Mouse (Mus musculus) retina, embryonic 14.5 days (tissue): ENCODE data around the gene Atp8b4.

ENCODE experiments used
- DNase-seq: peaks from one replicate; pipeline ENCODE4 v3.0.0-alpha.2; 2015; ENCODE audit warnings: low spot score

Atp8b4 gene

GRCm38 (mm10) chr2:126361131-126361810, 139.2 kb downstream of the Atp8b4 start:
- DNase-seq = no peak

- DNase-seq = peak; percentile 21
Measured at GRCm38 (mm10) chr2:126360688-126361087, 139.8 kb downstream of the Atp8b4 start.

GRCm38 (mm10) chr2:126359965-126360364, 140.5 kb downstream of the Atp8b4 start:
- DNase-seq = no peak

- no peak for DNase-seq
Measured at GRCm38 (mm10) chr2:126359278-126359677, 141.2 kb downstream of the Atp8b4 start.

- no peak for DNase-seq
Measured at GRCm38 (mm10) chr2:126358741-126359140, 141.7 kb downstream of the Atp8b4 start.

- DNase-seq = no peak
Measured at GRCm38 (mm10) chr2:126355259-126355658, 145.2 kb downstream of the Atp8b4 start.

- DNase-seq = no peak
Measured at GRCm38 (mm10) chr2:126351811-126352210, 148.7 kb downstream of the Atp8b4 start.

GRCm38 (mm10) chr2:126343026-126343593, 157.4 kb downstream of the Atp8b4 start:
- no peak for DNase-seq

- no peak for DNase-seq
Measured at GRCm38 (mm10) chr2:126341521-126341920, 159.0 kb downstream of the Atp8b4 start.

GRCm38 (mm10) chr2:126340201-126340600, 160.3 kb downstream of the Atp8b4 start:
- DNase-seq = no peak

- DNase-seq = no peak
Measured at GRCm38 (mm10) chr2:126339516-126339915, 161.0 kb downstream of the Atp8b4 start.

GRCm38 (mm10) chr2:126337143-126337542, 163.3 kb downstream of the Atp8b4 start:
- DNase-seq = no peak

- no peak for DNase-seq
Measured at GRCm38 (mm10) chr2:126331794-126332193, 168.7 kb downstream of the Atp8b4 start.

- DNase-seq = no peak
Measured at GRCm38 (mm10) chr2:126323206-126323605, 177.3 kb downstream of the Atp8b4 start.

- no peak for DNase-seq
Measured at GRCm38 (mm10) chr2:126322631-126323031, 177.8 kb downstream of the Atp8b4 start.

GRCm38 (mm10) chr2:126318071-126318470, 182.4 kb downstream of the Atp8b4 start:
- no peak for DNase-seq

- DNase-seq = no peak
Measured at GRCm38 (mm10) chr2:126316942-126317341, 183.5 kb downstream of the Atp8b4 start.

GRCm38 (mm10) chr2:126316346-126316745, 184.1 kb downstream of the Atp8b4 start:
- DNase-seq = no peak

- DNase-seq = no peak
Measured at GRCm38 (mm10) chr2:126311056-126311455, 189.4 kb downstream of the Atp8b4 start.

GRCm38 (mm10) chr2:126309994-126310393, 190.5 kb downstream of the Atp8b4 start:
- DNase-seq = no peak

GRCm38 (mm10) chr2:126304621-126305020, 195.9 kb downstream of the Atp8b4 start:
- DNase-seq = no peak

GRCm38 (mm10) chr2:126303226-126303625, 197.2 kb downstream of the Atp8b4 start:
- DNase-seq = no peak

- no peak for DNase-seq
Measured at GRCm38 (mm10) chr2:126302381-126302780, 198.1 kb downstream of the Atp8b4 start.

- DNase-seq = no peak
Measured at GRCm38 (mm10) chr2:126290702-126291101, 209.8 kb downstream of the Atp8b4 start.
